Mouse (Mus musculus) bone marrow macrophage, adult 2 months (primary cell): Measurements from ENCODE around the gene Ly6f. TPM values are rescaled to one million over a fixed set of nuclear protein-coding genes. Genes with fewer than 3 reads are reported as not detected.

ENCODE experiments used
- H3K27ac ChIP-seq: 2 replicates; pipeline ENCODE4 v1.5.1; 2012; ENCODE audit warnings: low read depth, low read length; ENCODE audit not compliant: insufficient read depth
- H3K4me1 ChIP-seq: 2 replicates; pipeline ENCODE4 v1.6.1; 2012; ENCODE audit warnings: low read length; ENCODE audit not compliant: control insufficient read depth, insufficient read depth
- H3K4me3 ChIP-seq: 2 replicates; pipeline ENCODE4 v1.5.1; 2012; ENCODE audit warnings: mild to moderate bottlenecking, low read length, moderate library complexity; ENCODE audit not compliant: insufficient read depth
- CTCF ChIP-seq: IDR thresholded peaks from 2 replicates; pipeline ENCODE4 v1.5.1; 2012; ENCODE audit warnings: low read depth, mild to moderate bottlenecking, low read length, moderate library complexity
- POLR2A ChIP-seq: IDR thresholded peaks from 2 replicates; pipeline ENCODE4 v1.6.1; 2012; ENCODE audit warnings: mild to moderate bottlenecking, low read depth, low read length, borderline replicate concordance
- polyA plus RNA-seq: library from polyadenylated mRNA; stranded (reverse); fragments of >200 nt; gene quantifications from 2 replicates; pipeline ENCODE4 v1.2.4, GENCODE M21; 2012; ENCODE audit not compliant: missing spikeins, insufficient read depth, insufficient read length

Ly6f gene
- polyA plus RNA-seq, result not detected in 2 replicates

DNA sequence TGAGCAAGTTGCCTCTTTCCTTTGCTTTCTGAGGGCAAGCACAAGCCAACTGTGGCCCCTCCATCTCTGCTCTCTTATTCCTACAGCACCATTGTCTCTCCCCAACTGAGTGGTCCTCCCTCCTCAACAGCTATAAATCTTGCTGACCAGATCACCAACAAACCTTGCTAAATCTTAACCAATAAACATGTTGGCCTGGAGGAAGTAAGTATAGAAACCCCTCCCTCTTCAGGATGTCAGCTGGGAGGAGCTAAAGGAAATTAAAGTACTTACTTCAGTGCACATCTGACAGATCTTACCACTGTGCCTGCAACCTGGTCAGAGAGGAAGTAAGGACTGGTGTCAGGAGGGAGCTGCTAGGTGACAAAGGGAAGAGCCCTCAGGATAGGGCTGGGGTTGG, at the start of gene Ly6f:
Ly6f (plus strand) TSS at position 301 of the 400 bp plus-strand sequence.
- TF ChIP-seq POLR2A, result no peak
- TF ChIP-seq CTCF, result no peak
- Histone ChIP-seq H3K4me3 (no peak within 1 kb of the TSS), H3K27ac (no peak within 1 kb of the TSS), H3K4me1 (no peaks in the 10 kb centered on the region)

GRCm38 (mm10) chr15:75221942-75222341, 46.3 kb upstream of the Ly6f start:
- H3K27ac ChIP-seq, result no peak overlapping the region
- no peaks in the 10 kb centered on the region for H3K4me1 ChIP-seq
- no peak overlapping the region for H3K4me3 ChIP-seq
- TF ChIP-seq POLR2A (no peak), CTCF (no peak)

DNA sequence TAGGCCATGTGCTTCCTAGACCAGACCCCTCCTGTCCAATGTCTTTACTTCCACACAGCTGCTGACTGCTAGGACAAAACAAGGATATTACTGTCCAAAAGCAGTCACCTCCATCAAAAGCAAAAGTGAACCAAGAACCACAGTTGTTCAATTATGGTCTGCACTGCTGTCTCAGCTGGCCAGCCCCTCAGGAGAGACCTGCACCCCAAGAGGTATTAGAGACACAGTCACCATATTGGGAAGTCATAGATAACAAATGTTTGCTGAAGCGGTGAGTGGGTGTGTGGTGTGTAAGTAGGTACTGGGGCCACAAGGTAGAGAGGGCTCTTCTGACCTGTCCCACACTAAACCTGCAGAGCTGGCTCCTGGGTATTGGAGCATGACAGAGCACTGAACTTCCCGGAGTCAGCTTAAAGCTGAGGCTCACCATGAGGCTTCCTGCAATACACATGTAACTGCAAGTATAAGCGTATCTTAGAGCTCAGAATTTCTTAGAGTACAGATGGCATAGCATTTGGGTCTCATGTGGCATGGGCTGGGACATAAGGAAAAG, 30.4 kb upstream of the Ly6f start:
- H3K4me3 ChIP-seq, result no peak overlapping the region
- H3K27ac ChIP-seq, result no peak overlapping the region
- TF ChIP-seq CTCF (no peak), POLR2A (no peak)
- no peaks in the 10 kb centered on the region for H3K4me1 ChIP-seq

- no peaks in the 10 kb centered on the region for H3K4me1 ChIP-seq
- no peak overlapping the region for H3K27ac ChIP-seq
- H3K4me3 ChIP-seq, result no peak overlapping the region
- TF ChIP-seq CTCF (no peak), POLR2A (no peak)
Observed at GRCm38 (mm10) chr15:75240558-75240957, 27.7 kb upstream of the Ly6f start.

DNA sequence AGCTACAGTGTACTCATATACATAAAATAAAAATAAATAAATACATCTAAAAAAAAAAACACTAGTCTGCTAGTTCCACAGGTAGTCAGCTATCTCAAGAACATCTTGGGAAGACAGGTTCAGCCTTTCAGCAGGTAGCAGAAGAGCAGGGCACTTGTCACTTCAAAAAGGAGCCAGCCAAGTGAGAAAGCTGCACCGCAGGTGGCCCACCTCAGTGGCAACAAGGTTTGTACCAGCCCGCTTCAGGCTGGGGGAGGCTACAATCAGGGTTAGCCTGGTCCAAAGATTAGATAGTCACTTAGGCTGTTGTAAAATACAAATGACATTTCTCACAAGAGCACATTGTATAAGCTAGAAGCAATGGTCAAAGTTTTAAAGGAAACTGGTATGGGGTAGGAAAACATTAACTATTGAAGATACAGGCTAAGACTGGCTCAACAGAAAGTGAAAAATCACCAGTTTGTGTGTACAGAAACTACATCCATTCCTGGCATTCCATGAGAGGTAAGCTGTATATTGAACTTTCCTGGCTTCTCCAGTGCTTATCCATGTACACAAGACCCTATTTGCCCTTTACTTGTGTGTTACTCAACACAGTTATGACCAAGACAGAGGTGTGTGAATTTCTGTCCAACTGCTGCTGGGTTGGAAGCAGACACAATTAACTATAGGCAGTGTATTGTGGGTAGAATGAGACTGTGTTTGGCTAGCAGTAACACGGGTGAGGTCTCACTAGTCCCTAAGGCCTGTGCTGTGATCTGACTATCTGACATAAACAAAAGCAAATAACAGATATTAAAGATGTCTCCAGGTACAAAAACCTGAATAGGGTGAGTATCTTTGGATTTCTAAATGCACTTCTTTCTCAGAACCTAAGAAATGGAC, 25.2 kb upstream of the Ly6f start:
- Histone ChIP-seq H3K4me3 (no peak overlapping the region), H3K27ac (no peak overlapping the region), H3K4me1 (no peaks in the 10 kb centered on the region)
- no peak for TF ChIP-seq POLR2A
- TF ChIP-seq CTCF, result no peak

GRCm38 (mm10) chr15:75254671-75255070, 13.6 kb upstream of the Ly6f start:
- TF ChIP-seq POLR2A, result no peak
- Histone ChIP-seq H3K4me1 (no peaks in the 10 kb centered on the region), H3K27ac (no peak overlapping the region), H3K4me3 (no peak overlapping the region)

- no peak for TF ChIP-seq CTCF
- TF ChIP-seq POLR2A, result no peak
- H3K4me3 ChIP-seq, result no peak overlapping the region
- no peaks in the 10 kb centered on the region for H3K4me1 ChIP-seq
- H3K27ac ChIP-seq, result no peak overlapping the region
Observed at GRCm38 (mm10) chr15:75265863-75266262, 2.4 kb upstream of the Ly6f start.

GRCm38 (mm10) chr15:75266626-75267025, 1.6 kb upstream of the Ly6f start:
- TF ChIP-seq CTCF (no peak), POLR2A (no peak)
- H3K4me3 ChIP-seq, result no peak overlapping the region
- no peaks in the 10 kb centered on the region for H3K4me1 ChIP-seq
- H3K27ac ChIP-seq, result no peak overlapping the region

DNA sequence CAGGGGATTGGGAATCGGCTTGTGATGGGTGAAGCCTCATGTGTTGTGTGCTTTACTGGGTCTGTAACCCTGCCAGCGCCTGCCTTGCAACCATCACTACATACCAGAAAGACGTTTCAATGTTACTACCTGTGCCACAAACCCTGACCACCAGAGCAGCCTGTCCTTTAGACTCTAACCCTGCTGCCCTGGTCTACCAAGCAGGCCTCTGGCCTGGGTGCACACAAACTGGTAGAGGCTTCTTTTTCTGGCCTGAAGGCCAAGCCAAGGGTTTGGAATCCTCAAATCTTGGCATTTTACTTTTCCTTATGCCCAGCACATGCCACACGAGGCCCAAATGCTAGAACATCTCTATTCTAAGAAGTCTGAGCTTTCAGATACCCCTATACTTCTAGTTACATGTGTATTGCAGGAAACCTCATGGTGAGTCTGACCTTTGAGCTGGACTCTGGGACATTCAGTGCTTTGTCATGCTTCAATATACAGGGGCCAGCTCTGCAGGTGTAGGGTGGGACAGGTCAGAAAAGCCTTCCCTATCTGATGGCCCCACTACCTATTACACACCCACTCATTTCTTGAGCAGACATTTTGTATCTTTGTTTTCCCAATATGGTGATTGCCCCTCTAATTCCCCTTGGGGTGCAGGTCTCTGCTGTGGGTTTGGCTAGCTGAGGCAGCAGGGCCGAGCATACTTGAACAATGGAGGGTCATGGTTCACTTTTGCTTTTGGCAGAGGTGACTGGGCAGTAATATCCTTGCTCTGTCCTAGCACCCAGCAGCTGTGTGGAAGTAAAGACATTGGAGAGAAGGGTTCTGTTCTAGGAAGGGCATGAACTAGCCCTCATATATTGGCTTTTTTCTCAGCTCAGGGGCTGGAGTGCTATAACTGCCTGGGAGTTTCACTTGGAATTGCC, 952 bp downstream of the Ly6f start:
- no peaks in the 10 kb centered on the region for H3K4me1 ChIP-seq
- no peak for TF ChIP-seq CTCF
- H3K27ac ChIP-seq, result no peak overlapping the region
- H3K4me3 ChIP-seq, result no peak overlapping the region
